Mouse (Mus musculus): Measurements from ENCODE around the gene Cobll1.
"Not testable (repeated sequence)": the region's sequence is repeated elsewhere in the genome, so short reads cannot be mapped to it uniquely, and the experiment has no call there.

Gene Cobll1

GRCm38 (mm10) chr2:65238964-65239570, at the start of gene Cobll1:
Cobll1 (minus strand) TSS chr2:65239403.
- DNase-seq (ENCODE audit: low read depth, low spot score) = no peak

- DNase-seq (ENCODE audit: low read depth, low spot score) = no peak
Measured at GRCm38 (mm10) chr2:65288696-65289095, 49.5 kb upstream of the Cobll1 start.

GRCm38 (mm10) chr2:65285380-65285779, 46.2 kb upstream of the Cobll1 start:
- DNase-seq (ENCODE audit: low read depth, low spot score) = no peak

- DNase-seq (ENCODE audit: low read depth, low spot score) = no peak
Measured at GRCm38 (mm10) chr2:65282979-65283378, 43.8 kb upstream of the Cobll1 start.

GRCm38 (mm10) chr2:65279029-65279690, 40.0 kb upstream of the Cobll1 start:
- no peak for DNase-seq (ENCODE audit: low read depth, low spot score)

- DNase-seq (ENCODE audit: low read depth, low spot score) = no peak
Measured at GRCm38 (mm10) chr2:65275443-65276061, 36.3 kb upstream of the Cobll1 start.

- no peak for DNase-seq (ENCODE audit: low read depth, low spot score)
Measured at GRCm38 (mm10) chr2:65273910-65274309, 34.7 kb upstream of the Cobll1 start.

- no peak for DNase-seq (ENCODE audit: low read depth, low spot score)
Measured at GRCm38 (mm10) chr2:65268731-65269130, 29.5 kb upstream of the Cobll1 start.

GRCm38 (mm10) chr2:65267834-65268233, 28.6 kb upstream of the Cobll1 start:
- no peak for DNase-seq (ENCODE audit: low read depth, low spot score)

- DNase-seq (ENCODE audit: low read depth, low spot score) = no peak
Measured at GRCm38 (mm10) chr2:65266576-65267299, 27.5 kb upstream of the Cobll1 start.

- no peak for DNase-seq (ENCODE audit: low read depth, low spot score)
Measured at GRCm38 (mm10) chr2:65262251-65262650, 23.0 kb upstream of the Cobll1 start.

GRCm38 (mm10) chr2:65260828-65261227, 21.6 kb upstream of the Cobll1 start:
- not testable (repeated sequence) for DNase-seq (ENCODE audit: low read depth, low spot score)

- DNase-seq (ENCODE audit: low read depth, low spot score) = no peak
Measured at GRCm38 (mm10) chr2:65260400-65260799, 21.2 kb upstream of the Cobll1 start.

GRCm38 (mm10) chr2:65257446-65257845, 18.2 kb upstream of the Cobll1 start:
- no peak for DNase-seq (ENCODE audit: low read depth, low spot score)

GRCm38 (mm10) chr2:65256494-65257254, 17.5 kb upstream of the Cobll1 start:
- no peak for DNase-seq (ENCODE audit: low read depth, low spot score)

GRCm38 (mm10) chr2:65250589-65251104, 11.4 kb upstream of the Cobll1 start:
- DNase-seq (ENCODE audit: low read depth, low spot score) = no peak

- no peak for DNase-seq (ENCODE audit: low read depth, low spot score)
Measured at GRCm38 (mm10) chr2:65249575-65249974, 10.4 kb upstream of the Cobll1 start.

GRCm38 (mm10) chr2:65240173-65240745, 1.1 kb upstream of the Cobll1 start:
- no peak for DNase-seq (ENCODE audit: low read depth, low spot score)

GRCm38 (mm10) chr2:65238171-65238963, 836 bp downstream of the Cobll1 start:
- no peak for DNase-seq (ENCODE audit: low read depth, low spot score)

- DNase-seq (ENCODE audit: low read depth, low spot score) = no peak
Measured at GRCm38 (mm10) chr2:65237610-65238170, 1.5 kb downstream of the Cobll1 start.

Measured in c-Kit-negative CD71-positive TER-119-positive erythroid progenitor cells, embryonic 14.5 days (primary cell).